Mouse (Mus musculus) heart, embryonic 14.5 days (tissue): ENCODE measurements around the gene Vmn2r47. TPM values are rescaled to one million over a fixed set of nuclear protein-coding genes. Genes with fewer than 3 reads are reported as not detected.
"Not testable (repeated sequence)": the region's sequence is repeated elsewhere in the genome, so short reads cannot be mapped to it uniquely, and the experiment has no call there.

Source experiments
- ATAC-seq: fragments of 200-750 bp; cut with Nextera tagmentation; 2 replicates; pipeline ENCODE4 v1.8.0; 2017; ENCODE audit warnings: low read depth, moderate TSS enrichment; ENCODE audit not compliant: insufficient number of reproducible peaks, insufficient read depth, low FRiP score
- H3K27ac ChIP-seq, 2 experiments: fragments of 200-500 bp in 1 of 2; fragments of 300-500 bp in 1 of 2; sonication (generic) in 1 of 2; replicated peaks in 1 of 2; 2 replicates each; pipeline ENCODE4 v1.5.1; 2012 to 2014; ENCODE audit warnings: low read depth in 2 of 2, low read length in 2 of 2, control low read depth in 1 of 2, mild to moderate bottlenecking in 1 of 2, mixed read lengths in 1 of 2; ENCODE audit not compliant: control insufficient read depth in 1 of 2, insufficient read depth in 1 of 2
- H3K27me3 ChIP-seq: fragments of 300-500 bp; sonication (generic); 2 replicates; pipeline ENCODE4 v1.6.1; 2014; ENCODE audit warnings: mild to moderate bottlenecking, low read length, control low read depth; ENCODE audit not compliant: control insufficient read depth, insufficient read depth
- H3K36me3 ChIP-seq: fragments of 300-500 bp; sonication (generic); 2 replicates; pipeline ENCODE4 v1.6.1; 2014; ENCODE audit warnings: mild to moderate bottlenecking, control low read depth, low read length, mixed read lengths; ENCODE audit not compliant: control insufficient read depth, insufficient read depth
- H3K4me1 ChIP-seq, 2 experiments: fragments of 200-500 bp in 1 of 2; fragments of 300-500 bp in 1 of 2; sonication (generic) in 1 of 2; 2 replicates each; pipeline ENCODE4 v1.6.1; 2012 to 2014; ENCODE audit warnings: low read length in 2 of 2, control low read depth in 1 of 2, mixed read lengths in 1 of 2; ENCODE audit not compliant: control insufficient read depth in 2 of 2, insufficient read depth in 2 of 2
- H3K4me2 ChIP-seq: fragments of 300-500 bp; sonication (generic); 2 replicates; pipeline ENCODE4 v1.6.1; 2014; ENCODE audit warnings: mild to moderate bottlenecking, low read length
- H3K4me3 ChIP-seq, 2 experiments: fragments of 200-500 bp in 1 of 2; fragments of 300-500 bp in 1 of 2; sonication (generic) in 1 of 2; 2 replicates each; pipeline ENCODE4 v1.5.1; 2012 to 2014; ENCODE audit warnings: low read length in 2 of 2, mild to moderate bottlenecking in 2 of 2, control low read depth in 1 of 2, low read depth in 1 of 2, moderate library complexity in 1 of 2; ENCODE audit not compliant: control insufficient read depth in 1 of 2, insufficient read depth in 1 of 2
- H3K9ac ChIP-seq: fragments of 300-500 bp; sonication (generic); 2 replicates; pipeline ENCODE4 v1.6.1; 2014; ENCODE audit warnings: mild to moderate bottlenecking, low read length
- H3K9me3 ChIP-seq: fragments of 300-500 bp; sonication (generic); 2 replicates; pipeline ENCODE4 v1.6.1; 2016; ENCODE audit warnings: low read length, control low read depth; ENCODE audit not compliant: control insufficient read depth
- WGBS: fragments of 180-500 bp; shearing (Covaris S2); extraction: QIAGEN DNeasy Blood & Tissue Kit; methylation state at CpG from one replicate; pipeline ENCODE4 v1.1.7; 2014; 5-methylcytosine and 5-hydroxymethylcytosine counted together
- polyA plus RNA-seq: library from polyadenylated mRNA; unstranded; fragments of >200 nt; fragmentation: Nextera tagmentation; extraction: Ambion mirVana; gene quantifications from 2 replicates; pipeline ENCODE4 v1.2.1, GENCODE M21; 2014

The Vmn2r47 gene
- not detected in 2 replicates for polyA plus RNA-seq

- H3K4me1 ChIP-seq, ATAC-seq, H3K27me3 ChIP-seq, H3K9me3 ChIP-seq, H3K27ac ChIP-seq, H3K4me2 ChIP-seq, H3K4me3 ChIP-seq, H3K9ac ChIP-seq, H3K36me3 ChIP-seq: not testable (repeated sequence)
- no CpG with 5 or more reads among the region's 1 CpGs for WGBS
Measured at GRCm38 (mm10) chr7:9841225-9841624, at the start of gene Vmn2r47. TSS of gene Vmn2r47 (minus strand) at chr7:9841325.

GRCm38 (mm10) chr7:9770471-9770870 is 70.7 kb downstream of the Vmn2r47 start, which contains the start of gene Vmn2r46:
TSS of gene Vmn2r46 (minus strand) at chr7:9770571.
- not testable (repeated sequence) for ATAC-seq, H3K27me3 ChIP-seq, H3K4me3 ChIP-seq, H3K36me3 ChIP-seq, H3K4me2 ChIP-seq, H3K9me3 ChIP-seq, H3K27ac ChIP-seq, H3K9ac ChIP-seq, H3K4me1 ChIP-seq
- no CpG with 5 or more reads among the region's 1 CpGs for WGBS

Other genes with a start within 250 kb of the Vmn2r47 start
- not detected in 2 replicates for gene Vmn2r46, start 70.8 kb downstream of the Vmn2r47 start, polyA plus RNA-seq
- gene Vmn2r48, start 112.3 kb upstream of the Vmn2r47 start, polyA plus RNA-seq, result not detected in 2 replicates
- gene Vmn2r49, start 150.9 kb upstream of the Vmn2r47 start, polyA plus RNA-seq, result not detected in 2 replicates
- gene Vmn2r50, start 212.0 kb upstream of the Vmn2r47 start, polyA plus RNA-seq, result not detected in 2 replicates